Mouse (Mus musculus) midbrain, embryonic 10.5 days (tissue): Measurements from ENCODE around the gene Rpl14. TPM values are rescaled to one million over a fixed set of nuclear protein-coding genes. Genes with fewer than 3 reads are reported as not detected.

ENCODE experiments used
- polyA plus RNA-seq: library from polyadenylated mRNA; unstranded; fragments of >200 nt; fragmentation: Nextera tagmentation; extraction: Ambion mirVana; gene quantifications from 2 replicates; pipeline ENCODE4 v1.2.1, GENCODE M21; 2016

Rpl14 gene
- polyA plus RNA-seq, 1 experiment from 2014 or later: 854 TPM

Other genes with a start within 250 kb of the Rpl14 start
- 262 and 267 TPM in 2 replicates for gene Eif1b, start 79.2 kb upstream of the Rpl14 start, polyA plus RNA-seq
- 0.06 and 0.07 TPM in 2 replicates for gene Entpd3, start 31.6 kb upstream of the Rpl14 start, polyA plus RNA-seq